Mouse (Mus musculus) cerebellum, adult 2 months (tissue): ENCODE data around the gene Sox8.

Experiments used
- CTCF ChIP-seq: fragments of 200-500 bp; IDR thresholded peaks from 2 replicates; pipeline ENCODE4 v1.5.1; 2011; ENCODE audit warnings: low read depth, mild to moderate bottlenecking, control low read depth, low read length, moderate library complexity, borderline replicate concordance; ENCODE audit not compliant: insufficient read depth
- POLR2A ChIP-seq: fragments of 200-500 bp; IDR thresholded peaks from 2 replicates; pipeline ENCODE4 v1.6.1; 2011; ENCODE audit warnings: low read length, control low read depth, borderline replicate concordance; ENCODE audit not compliant: insufficient read depth

- TF ChIP-seq CTCF (no peak), POLR2A (no peak)
Measured at GRCm38 (mm10) chr17:25590068-25590467, 19.6 kb upstream of the Sox8 start.
